Mouse (Mus musculus) thymus, adult 2 months (tissue): ENCODE measurements around the gene Ednrb.

ENCODE experiments used
- CTCF ChIP-seq: fragments of 200-500 bp; IDR thresholded peaks from 2 replicates; pipeline ENCODE4 v1.5.1; 2012; ENCODE audit warnings: mild to moderate bottlenecking, control low read depth, low read length, moderate library complexity, borderline replicate concordance; ENCODE audit not compliant: control insufficient read depth, poor library complexity, insufficient read depth; ENCODE audit errors: extremely low read depth
- POLR2A ChIP-seq: fragments of 200-500 bp; IDR thresholded peaks from 2 replicates; pipeline ENCODE4 v1.6.1; 2012; ENCODE audit warnings: mild to moderate bottlenecking, low read length, control low read depth, moderate library complexity; ENCODE audit not compliant: control insufficient read depth, poor library complexity, insufficient read depth; ENCODE audit errors: extremely low read depth

DNA sequence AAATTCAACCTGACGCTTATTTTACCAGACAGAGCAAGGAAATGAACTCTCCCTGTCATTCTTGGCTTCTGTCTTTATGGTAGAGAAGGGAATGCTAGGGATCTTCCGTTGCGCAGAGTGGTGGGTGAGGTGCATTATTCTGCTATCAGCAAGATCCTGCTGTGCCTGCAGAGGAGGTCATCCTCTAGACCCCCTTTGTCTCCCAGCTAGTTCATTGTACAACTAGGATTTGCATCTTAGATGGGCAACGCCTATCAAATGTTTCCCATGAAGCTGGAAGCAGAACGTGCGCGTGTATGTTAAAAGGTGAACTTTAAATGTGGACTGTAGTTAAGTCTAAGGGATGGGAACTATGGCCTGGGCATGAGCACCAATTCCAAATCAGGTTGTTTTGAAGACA is 742 bp upstream of the Ednrb start:
- TF ChIP-seq POLR2A (no peak), CTCF (no peak)
